Mouse (Mus musculus): ENCODE measurements at regions not wholly inside any gene's neighbourhood (a gene's known extent, or its start where the extent isn't known, plus 50 kb on each side); places are given as distances from the start of the nearest gene placed in this dataset.

GRCm38 (mm10) chr11:45066592-45066991 lies 449.5 kb downstream of the Ebf1 start:
- TF ChIP-seq CHD2 (IDR thresholded peaks at IDR 0.05; ENCODE audit: low read depth, low read length) (no peak), MAFK (IDR thresholded peaks at IDR 0.05; ENCODE audit: insufficient read depth, low read depth, low read length) (no peak), ZNF384 (IDR thresholded peaks at IDR 0.05; ENCODE audit: low read depth, low read length) (no peak), HCFC1 (IDR thresholded peaks at IDR 0.05; ENCODE audit: borderline replicate concordance, insufficient read depth, low read length) (no peak)
